Mouse (Mus musculus) bone marrow, adult 2 months (tissue): ENCODE results near the gene Ndufa4l2.

Experiments used
- CTCF ChIP-seq: fragments of 200-500 bp; IDR thresholded peaks from 2 replicates; pipeline ENCODE4 v1.5.1; 2011; ENCODE audit warnings: low read length, control low read depth; ENCODE audit not compliant: control insufficient read depth, insufficient read depth
- POLR2A ChIP-seq: fragments of 200-500 bp; IDR thresholded peaks from 2 replicates; pipeline ENCODE4 v1.6.1; 2011; ENCODE audit warnings: low read depth, mild to moderate bottlenecking, control low read depth, low read length, borderline replicate concordance; ENCODE audit not compliant: control insufficient read depth

DNA sequence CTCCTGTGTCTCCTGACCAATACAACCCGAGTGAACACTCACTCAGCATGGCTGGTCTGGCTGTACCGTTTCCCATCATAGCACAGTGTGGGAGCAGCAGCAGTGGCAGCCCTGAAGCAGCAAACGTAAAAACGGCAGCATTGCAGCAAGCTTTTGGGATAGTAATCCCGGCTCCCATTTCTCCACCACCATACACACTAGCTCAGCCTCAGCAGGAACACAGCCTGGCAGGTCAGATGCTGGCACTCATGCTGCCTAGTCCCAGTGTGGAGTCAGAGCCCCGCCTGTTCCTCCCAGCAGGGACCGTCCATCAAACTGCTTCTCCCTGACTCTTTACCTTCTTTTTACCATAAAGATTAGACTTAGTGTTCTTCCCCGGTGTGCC, 23.6 kb upstream of the Ndufa4l2 start:
- TF ChIP-seq CTCF (no peak), POLR2A (no peak)
